8 mouse cellular contexts compared by ENCODE assay signal in the genomic region with DNA sequence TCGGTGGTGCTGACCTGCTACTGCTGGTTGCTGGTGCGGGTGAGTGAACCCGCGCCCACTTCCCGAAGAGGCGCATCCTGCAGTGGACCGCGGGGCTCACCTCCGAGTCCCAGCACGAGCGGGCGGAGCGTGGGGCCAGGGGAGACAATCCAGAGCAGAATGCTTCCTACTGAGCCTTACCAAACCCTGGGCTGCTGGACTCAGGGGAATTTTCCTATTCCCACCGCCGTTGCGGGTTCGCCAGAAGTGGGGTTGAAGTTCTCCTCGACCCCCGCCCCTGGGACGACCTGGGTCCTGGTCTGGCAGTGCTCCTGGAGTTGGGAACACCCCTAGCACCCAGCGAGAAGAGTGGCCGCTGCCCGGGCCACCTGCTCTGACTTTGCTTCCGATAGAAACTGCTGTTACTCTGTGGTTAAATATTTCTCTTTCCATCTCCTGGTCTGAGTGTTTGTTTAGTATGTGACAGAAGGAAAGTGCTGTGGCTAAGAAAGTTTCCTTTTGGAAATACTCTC. TPM values are rescaled to one million over a fixed set of nuclear protein-coding genes. Genes with fewer than 3 reads are reported as not detected.
DNase-seq lines count a peak whose midpoint lies in the region; ATAC-seq and TF ChIP-seq lines count a peak whose summit lies in the region.

No protein-coding gene starts in this region.

- no peak for ATAC-seq in erythroblast, adult 5-6 weeks (replicated peaks; ENCODE audit: low FRiP score, poor library complexity, severe bottlenecking)
- ATAC-seq in liver, embryonic 16.5 days (ENCODE audit: low read depth) = no peak

- H3K4me2 ChIP-seq in liver, embryonic 16.5 days (ENCODE audit: low read depth, low read length) = peak overlapping the region; percentile 65

- H3K36me3 ChIP-seq in erythroblast, embryonic 14.5 days (ENCODE audit: control insufficient read depth) = no peaks in the 10 kb centered on the region
- no peaks in the 10 kb centered on the region for H3K36me3 ChIP-seq in thymus, adult 2 months (ENCODE audit: control insufficient read depth, insufficient read depth, low read length)
- H3K36me3 ChIP-seq in liver, embryonic 16.5 days (ENCODE audit: control insufficient read depth, insufficient read depth) = no peaks in the 10 kb centered on the region

- no peak overlapping the region for H3K27ac ChIP-seq in thymus, adult 2 months (ENCODE audit: control insufficient read depth, insufficient read depth, low read length)
- no peak overlapping the region for H3K27ac ChIP-seq in liver, embryonic 16.5 days (ENCODE audit: low read length)

- H3K9ac ChIP-seq in liver, embryonic 16.5 days (ENCODE audit: low read depth, low read length) = no peak overlapping the region

- H3K4me1 ChIP-seq in erythroblast, embryonic 14.5 days (ENCODE audit: control insufficient read depth) = peaks cover 4% of the 10 kb centered on the region; the same call in 1 of the 2 replicates
- peaks cover 7% of the 10 kb centered on the region for H3K4me1 ChIP-seq in thymus, adult 2 months (replicated peaks; ENCODE audit: control insufficient read depth, insufficient read depth, low read length)
- H3K4me1 ChIP-seq in liver, embryonic 16.5 days (ENCODE audit: control insufficient read depth, low read depth, low read length) = no peaks in the 10 kb centered on the region; the same call in 1 of the 2 replicates

- 1% methylated on average over 24 of the region's 24 CpGs for WGBS in thymus, adult 2 months
- WGBS in liver, embryonic 16.5 days (ENCODE audit: insufficient replicate concordance) = 1% methylated on average over 24 of the region's 24 CpGs

- no peak for TF ChIP-seq CTCF in thymus, adult 2 months (IDR thresholded peaks at IDR 0.05; ENCODE audit: borderline replicate concordance, control insufficient read depth, extremely low read depth, insufficient read depth, low read length, poor library complexity)

- peaks cover 33% of the 10 kb centered on the region for H3K27me3 ChIP-seq in erythroblast, embryonic 14.5 days (ENCODE audit: control insufficient read depth)
- H3K27me3 ChIP-seq in thymus, adult 2 months (ENCODE audit: control insufficient read depth, insufficient read depth, low read length) = peaks cover 2% of the 10 kb centered on the region; the same call in 1 of the 2 replicates
- peaks cover 15% of the 10 kb centered on the region for H3K27me3 ChIP-seq in liver, embryonic 16.5 days (ENCODE audit: control insufficient read depth, insufficient read depth, low read depth, low read length)

- peak overlapping the region; percentile 24 for H3K4me3 ChIP-seq in erythroblast, embryonic 14.5 days (replicated peaks)
- peak overlapping the region; percentile 48 for H3K4me3 ChIP-seq in thymus, adult 2 months (ENCODE audit: control insufficient read depth, insufficient read depth, low read length)
- peak overlapping the region; percentile 49 for H3K4me3 ChIP-seq in liver, embryonic 16.5 days (ENCODE audit: low read depth, low read length)

- DNase-seq in thymus, adult 2 months = no peak
- DNase-seq in thymus, postnatal 0 days (ENCODE audit: low spot score) = no peak
- DNase-seq in layer of hippocampus, postnatal 25 days (ENCODE audit: extremely low spot score in 1 of 2, low spot score in 1 of 2) = no peak
- no peak for DNase-seq in frontal cortex, postnatal 10 days (ENCODE audit: low spot score in 2 of 2)
- no peak for DNase-seq in cerebellum, adult 18-20 months

- no peaks in the 10 kb centered on the region for H3K9me3 ChIP-seq in erythroblast, embryonic 14.5 days (ENCODE audit: control insufficient read depth, low read length)
- H3K9me3 ChIP-seq in liver, embryonic 16.5 days (replicated peaks; ENCODE audit: control insufficient read depth, low read length) = no peaks in the 10 kb centered on the region

- no peak for TF ChIP-seq POLR2A in thymus, adult 2 months (IDR thresholded peaks at IDR 0.05; ENCODE audit: control insufficient read depth, extremely low read depth, insufficient read depth, low read length, poor library complexity)

RNA-seq across cellular contexts. Expression of gene Vipr2, which starts 0.4 kb away (rescaled TPM):
- polyA plus RNA-seq in erythroblast, embryonic 14.5 days (2012) = not detected in 2 replicates
- not detected in 2 replicates for total RNA-seq in erythroblast, adult 5-6 weeks (2015; ENCODE audit: low replicate concordance)
- total RNA-seq in erythroblast, adult 5-6 weeks (2017; ENCODE audit: low replicate concordance) = not detected in 2 replicates
- polyA plus RNA-seq in thymus, adult 2 months (2012; rRNA removed) = 0.51 and 0.66 TPM in 2 replicates
- 0.14 and 0.55 TPM in 2 replicates for polyA plus RNA-seq in thymus, postnatal 0 days (2015; fragmentation: Nextera tagmentation; extraction: Ambion mirVana)
- 0.07 TPM in 2 replicates for polyA plus RNA-seq in liver, embryonic 16.5 days (2015; fragmentation: Nextera tagmentation; extraction: Ambion mirVana)
- under 1 TPM; 0.59 to 0.80 TPM for total RNA-seq in layer of hippocampus, postnatal 25 days (2021)

RNA-seq across cellular contexts. Expression of gene Zfp386, which starts 30.4 kb away (rescaled TPM):
- polyA plus RNA-seq in erythroblast, embryonic 14.5 days (2012) = 0.01 TPM in 1 of 2 replicates, not detected in the other
- total RNA-seq in erythroblast, adult 5-6 weeks (2015; ENCODE audit: low replicate concordance) = 7.9 and 11.9 TPM in 2 replicates
- 4.6 and 5.9 TPM in 2 replicates for total RNA-seq in erythroblast, adult 5-6 weeks (2017; ENCODE audit: low replicate concordance)
- 12.0 and 14.4 TPM in 2 replicates for polyA plus RNA-seq in thymus, adult 2 months (2012; rRNA removed)
- polyA plus RNA-seq in thymus, postnatal 0 days (2015; fragmentation: Nextera tagmentation; extraction: Ambion mirVana) = 46.2 and 48.9 TPM in 2 replicates
- polyA plus RNA-seq in liver, embryonic 16.5 days (2015; fragmentation: Nextera tagmentation; extraction: Ambion mirVana) = 5.3 TPM in 2 replicates
- total RNA-seq in layer of hippocampus, postnatal 25 days (2021) = 10 to 100 TPM; 31.3 to 33.4 TPM
